Mouse (Mus musculus) spleen, adult 2 months (tissue): ENCODE measurements around the gene Kng2.

Experiments used
- CTCF ChIP-seq: fragments of 200-500 bp; IDR thresholded peaks from 2 replicates; pipeline ENCODE4 v1.5.1; 2011; ENCODE audit warnings: mild to moderate bottlenecking, inconsistent platforms; ENCODE audit not compliant: insufficient read depth, insufficient read length, insufficient replicate concordance; ENCODE audit errors: extremely low read depth
- POLR2A ChIP-seq: fragments of 200-500 bp; IDR thresholded peaks from 2 replicates; pipeline ENCODE4 v1.6.1; 2011; ENCODE audit warnings: low read depth, low read length, inconsistent platforms

- TF ChIP-seq CTCF (no peak), POLR2A (no peak)
Measured at GRCm38 (mm10) chr16:22947371-22947770, 81.9 kb downstream of the Kng2 start.
